Mouse (Mus musculus): ENCODE data around the gene Gm28230. TPM values are rescaled to one million over a fixed set of nuclear protein-coding genes. Genes with fewer than 3 reads are reported as not detected.

Gm28230 gene
- total and polyA plus RNA-seq, 3 experiments: 0.89 to 1.7 (median 1.1) TPM

- H3K27me3 ChIP-seq (replicated peaks): no peaks in the 10 kb centered on the region
Observed at GRCm38 (mm10) chr2:74678891-74679595, 47.5 kb upstream of the Gm28230 start, which contains the start of gene Hoxd11. TSS of gene Hoxd11 (plus strand) at chr2:74679557.

GRCm38 (mm10) chr2:74679596-74679971 lies 46.9 kb upstream of the Gm28230 start:
- Histone ChIP-seq H3K36me3 (replicated peaks in 1 of 2; ENCODE audit: control insufficient read depth in 1 of 2, insufficient read depth in 1 of 2, low read length in 1 of 2) (no peaks in the 10 kb centered on the region), H3K79me2 (replicated peaks; ENCODE audit: control insufficient read depth, extremely low read depth, insufficient read depth, poor library complexity, severe bottlenecking) (no peaks in the 10 kb centered on the region), H3K4me1 (ENCODE audit: control insufficient read depth in 1 of 2, insufficient read depth in 2 of 2) (no peaks in the 10 kb centered on the region), H3K27me3 (replicated peaks) (no peaks in the 10 kb centered on the region), H3K27ac (ENCODE audit: insufficient read depth, low read depth) (no peak overlapping the region), H3K9ac (ENCODE audit: insufficient read depth, low read depth) (no peak overlapping the region), H3K4me2 (ENCODE audit: insufficient read depth, low read depth, poor library complexity, severe bottlenecking) (no peak overlapping the region), H3K4me3 (replicated peaks in 1 of 3; ENCODE audit: low read depth in 2 of 3, low read length in 2 of 3, poor library complexity in 1 of 3) (no peak overlapping the region), H3K9me3 (replicated peaks; ENCODE audit: low read length) (peaks cover 27% of the 10 kb centered on the region)
- dilution Hi-C loops (cut with MboI; ENCODE audit: extremely low pct_ligation_motif_present, extremely low pct_unique_long_range_greater_than_20kb, low sequenced_read_pairs): no loop called here
- in situ Hi-C loops (cut with MboI; ENCODE audit: low pct_ligation_motif_present, low pct_unique_long_range_greater_than_20kb, low sequenced_read_pairs): loop anchor here (25.0 kb wide), 1 partner anchor 633 kb away; no protein-coding TSS in a partner anchor
- no peak for DNase-seq (ENCODE audit: extremely low read depth)
- TF ChIP-seq MAX (IDR thresholded peaks at IDR 0.05; ENCODE audit: low read length) (no peak), TBP (conservative IDR thresholded peaks at IDR 0.05; ENCODE audit: low read depth, low read length) (no peak), ELF1 (IDR thresholded peaks at IDR 0.05; ENCODE audit: low read depth, low read length) (no peak), ZNF384 (IDR thresholded peaks at IDR 0.05; ENCODE audit: low read depth, low read length) (no peak), CTCF (conservative IDR thresholded peaks at IDR 0.05 in 1 of 2, IDR thresholded peaks at IDR 0.05 in 1 of 2; ENCODE audit: low read depth in 2 of 2, low read length in 2 of 2) (no peak), NELFE (IDR thresholded peaks at IDR 0.05; ENCODE audit: low read depth, low read length) (no peak), POLR2A (IDR thresholded peaks at IDR 0.05; ENCODE audit: low read depth, low read length) (no peak), JUND (conservative IDR thresholded peaks at IDR 0.05; ENCODE audit: low read depth, low read length) (no peak), MYC (IDR thresholded peaks at IDR 0.05; ENCODE audit: low read depth, low read length) (no peak), KAT2A (IDR thresholded peaks at IDR 0.05; ENCODE audit: insufficient replicate concordance, low read length) (no peak), USF1 (IDR thresholded peaks at IDR 0.05; ENCODE audit: low read depth, low read length) (no peak), ZC3H11A (IDR thresholded peaks at IDR 0.05; ENCODE audit: low read depth, low read length) (no peak), USF2 (conservative IDR thresholded peaks at IDR 0.05; ENCODE audit: low read depth, low read length) (no peak), TCF12 (IDR thresholded peaks at IDR 0.05; ENCODE audit: low read depth, low read length) (no peak), ZKSCAN1 (IDR thresholded peaks at IDR 0.05; ENCODE audit: borderline replicate concordance, low read depth, low read length) (no peak), MAZ (IDR thresholded peaks at IDR 0.05; ENCODE audit: low read depth, low read length) (no peak), RCOR1 (conservative IDR thresholded peaks at IDR 0.05; ENCODE audit: low read depth, low read length) (no peak), POLR2AphosphoS2 (IDR thresholded peaks at IDR 0.05; ENCODE audit: low read depth, low read length) (no peak)

More at GRCm38 (mm10) chr2:74678891-74679595, 47.5 kb upstream of the Gm28230 start, which contains the start of gene Hoxd11:
- Histone ChIP-seq H3K79me2 (replicated peaks; ENCODE audit: control insufficient read depth, extremely low read depth, insufficient read depth, poor library complexity, severe bottlenecking) (no peaks in the 10 kb centered on the region), H3K4me2 (ENCODE audit: insufficient read depth, low read depth, poor library complexity, severe bottlenecking) (no peak within 1 kb of the TSS), H3K9me3 (replicated peaks; ENCODE audit: low read length) (peaks cover 27% of the 10 kb centered on the region), H3K9ac (ENCODE audit: insufficient read depth, low read depth) (no peak within 1 kb of the TSS), H3K4me1 (ENCODE audit: control insufficient read depth in 1 of 2, insufficient read depth in 2 of 2) (no peaks in the 10 kb centered on the region), H3K4me3 (replicated peaks in 1 of 3; ENCODE audit: low read depth in 2 of 3, low read length in 2 of 3, poor library complexity in 1 of 3) (no peak within 1 kb of the TSS), H3K27ac (ENCODE audit: insufficient read depth, low read depth) (no peak within 1 kb of the TSS), H3K36me3 (replicated peaks in 1 of 2; ENCODE audit: control insufficient read depth in 1 of 2, insufficient read depth in 1 of 2, low read length in 1 of 2) (no peaks in the 10 kb centered on the region)
- no peak for TF ChIP-seq ZMIZ1 (IDR thresholded peaks at IDR 0.05; ENCODE audit: low read depth, low read length)
- TF ChIP-seq HCFC1 (IDR thresholded peaks at IDR 0.05; ENCODE audit: low read depth, low read length): no peak
- TF ChIP-seq CTCF (conservative IDR thresholded peaks at IDR 0.05 in 1 of 2, IDR thresholded peaks at IDR 0.05 in 1 of 2; ENCODE audit: low read depth in 2 of 2, low read length in 2 of 2): no peak
- TF ChIP-seq EP300 (IDR thresholded peaks at IDR 0.05; ENCODE audit: low read length): no peak
- TF ChIP-seq MYC (IDR thresholded peaks at IDR 0.05; ENCODE audit: low read depth, low read length): no peak
- dilution Hi-C loops (cut with MboI; ENCODE audit: extremely low pct_ligation_motif_present, extremely low pct_unique_long_range_greater_than_20kb, low sequenced_read_pairs): no loop called here
- no peak for DNase-seq (ENCODE audit: extremely low read depth)
- in situ Hi-C loops (cut with MboI; ENCODE audit: low pct_ligation_motif_present, low pct_unique_long_range_greater_than_20kb, low sequenced_read_pairs): loop anchor here (25.0 kb wide), 1 partner anchor 633 kb away; no protein-coding TSS in a partner anchor
